Mouse (Mus musculus) CH12.LX (cell line): ENCODE results near the gene Snupn. TPM values are rescaled to one million over a fixed set of nuclear protein-coding genes. Genes with fewer than 3 reads are reported as not detected.

ENCODE experiments used
- DNase-seq: peaks from one replicate; pipeline ENCODE4 v3.0.0-alpha.2; 2013; ENCODE audit errors: extremely low read depth
- H3K27ac ChIP-seq: 2 replicates; pipeline ENCODE4 v1.5.1; 2012; ENCODE audit warnings: low read depth, mild to moderate bottlenecking, control low read depth, moderate library complexity; ENCODE audit not compliant: insufficient read depth
- H3K27me3 ChIP-seq: replicated peaks from 2 replicates; pipeline ENCODE3; 2012; ENCODE audit warnings: inconsistent platforms
- H3K36me3 ChIP-seq, 2 experiments: replicated peaks in 1 of 2; 2 replicates each; pipeline versions ENCODE3 to v1.6.1; 2012; ENCODE audit warnings: inconsistent platforms in 1 of 2, low read length in 1 of 2, mild to moderate bottlenecking in 1 of 2, mixed read lengths in 1 of 2, moderate library complexity in 1 of 2; ENCODE audit not compliant: control insufficient read depth in 1 of 2, insufficient read depth in 1 of 2
- H3K4me1 ChIP-seq, 2 experiments: 2 replicates each; pipeline ENCODE4 v1.6.1; 2012; ENCODE audit warnings: inconsistent platforms in 1 of 2, moderate library complexity in 1 of 2; ENCODE audit not compliant: insufficient read depth in 2 of 2, control insufficient read depth in 1 of 2
- H3K4me2 ChIP-seq: 2 replicates; pipeline ENCODE4 v1.6.1; 2012; ENCODE audit warnings: low read depth, mild to moderate bottlenecking, control low read depth; ENCODE audit not compliant: poor library complexity, insufficient read depth, severe bottlenecking
- H3K4me3 ChIP-seq, 3 experiments: fragments of 150-350 bp in 1 of 3; sonication (generic) in 1 of 3; replicated peaks in 1 of 3; 2 replicates each; pipeline versions ENCODE3 to v1.5.1; 2011 to 2012; ENCODE audit warnings: low read depth in 2 of 3, low read length in 2 of 3, mild to moderate bottlenecking in 2 of 3, moderate library complexity in 2 of 3, control low read depth in 1 of 3, improper control_type of control experiment in 1 of 3, inconsistent platforms in 1 of 3, mixed read lengths in 1 of 3; ENCODE audit not compliant: poor library complexity in 1 of 3
- H3K79me2 ChIP-seq: replicated peaks from 2 replicates; pipeline ENCODE4 v1.6.1; 2012; ENCODE audit warnings: mild to moderate bottlenecking, moderate library complexity; ENCODE audit not compliant: control insufficient read depth, poor library complexity, insufficient read depth, severe bottlenecking; ENCODE audit errors: extremely low read depth
- H3K9ac ChIP-seq: 2 replicates; pipeline ENCODE4 v1.6.1; 2012; ENCODE audit warnings: low read depth, mild to moderate bottlenecking, control low read depth, moderate library complexity; ENCODE audit not compliant: insufficient read depth
- H3K9me3 ChIP-seq: replicated peaks from 2 replicates; pipeline ENCODE3; 2012; ENCODE audit warnings: low read length, inconsistent platforms, mixed read lengths
- BHLHE40 ChIP-seq: IDR thresholded peaks from 2 replicates; pipeline ENCODE4 v1.6.1; 2011; ENCODE audit warnings: mild to moderate bottlenecking, low read depth, low read length, improper control_type of control experiment
- CHD1 ChIP-seq: IDR thresholded peaks from 2 replicates; pipeline ENCODE4 v1.6.1; 2012; ENCODE audit warnings: low read depth, low read length, improper control_type of control experiment, inconsistent platforms
- CHD2 ChIP-seq: IDR thresholded peaks from 2 replicates; pipeline ENCODE4 v1.6.1; 2011; ENCODE audit warnings: low read length, improper control_type of control experiment
- CTCF ChIP-seq, 2 experiments: IDR thresholded peaks in 1 of 2; conservative IDR thresholded peaks in 1 of 2; 2 replicates each; pipeline ENCODE4 v1.5.1; 2011 to 2012; ENCODE audit warnings: low read depth in 2 of 2, low read length in 2 of 2, improper control_type of control experiment in 1 of 2, inconsistent platforms in 1 of 2, mild to moderate bottlenecking in 1 of 2, moderate library complexity in 1 of 2
- E2F4 ChIP-seq: IDR thresholded peaks from 2 replicates; pipeline ENCODE4 v1.6.1; 2011; ENCODE audit warnings: low read depth, low read length, improper control_type of control experiment; ENCODE audit not compliant: insufficient replicate concordance
- ELF1 ChIP-seq: IDR thresholded peaks from 2 replicates; pipeline ENCODE4 v1.6.1; 2014; ENCODE audit warnings: low read depth, mild to moderate bottlenecking, inconsistent platforms, low read length, improper control_type of control experiment
- EP300 ChIP-seq: IDR thresholded peaks from 2 replicates; pipeline ENCODE4 v1.6.1; 2011; ENCODE audit warnings: low read length, improper control_type of control experiment
- ETS1 ChIP-seq: conservative IDR thresholded peaks from 2 replicates; pipeline ENCODE4 v1.6.1; 2012; ENCODE audit warnings: low read depth, mild to moderate bottlenecking, inconsistent platforms, low read length, improper control_type of control experiment, moderate library complexity
- GABPA ChIP-seq: IDR thresholded peaks from 2 replicates; pipeline ENCODE4 v1.6.1; 2012; ENCODE audit warnings: low read depth, low read length, improper control_type of control experiment, inconsistent platforms; ENCODE audit not compliant: insufficient replicate concordance
- HCFC1 ChIP-seq: IDR thresholded peaks from 2 replicates; pipeline ENCODE4 v1.6.1; 2012; ENCODE audit warnings: low read depth, mild to moderate bottlenecking, inconsistent platforms, low read length, improper control_type of control experiment
- IRF4 ChIP-seq: IDR thresholded peaks from 2 replicates; pipeline ENCODE4 v1.6.1; 2014; ENCODE audit warnings: low read depth, mild to moderate bottlenecking, inconsistent platforms, low read length, improper control_type of control experiment
- JUN ChIP-seq: IDR thresholded peaks from 2 replicates; pipeline ENCODE4 v1.6.1; 2011; ENCODE audit warnings: low read depth, mild to moderate bottlenecking, low read length, improper control_type of control experiment, moderate library complexity; ENCODE audit not compliant: insufficient read depth
- JUND ChIP-seq: conservative IDR thresholded peaks from 2 replicates; pipeline ENCODE4 v1.6.1; 2011; ENCODE audit warnings: low read depth, low read length, improper control_type of control experiment
- KAT2A ChIP-seq: IDR thresholded peaks from 2 replicates; pipeline ENCODE4 v1.6.1; 2012; ENCODE audit warnings: low read length, improper control_type of control experiment, inconsistent platforms; ENCODE audit not compliant: insufficient replicate concordance
- MAFK ChIP-seq: IDR thresholded peaks from 2 replicates; pipeline ENCODE4 v1.6.1; 2011; ENCODE audit warnings: low read length, improper control_type of control experiment; ENCODE audit not compliant: insufficient replicate concordance
- MAX ChIP-seq: IDR thresholded peaks from 2 replicates; pipeline ENCODE4 v1.6.1; 2011; ENCODE audit warnings: low read length, improper control_type of control experiment
- MAZ ChIP-seq: IDR thresholded peaks from 2 replicates; pipeline ENCODE4 v1.6.1; 2012; ENCODE audit warnings: low read depth, mild to moderate bottlenecking, inconsistent platforms, low read length, improper control_type of control experiment, moderate library complexity
- MEF2A ChIP-seq: IDR thresholded peaks from 2 replicates; pipeline ENCODE4 v1.6.1; 2014; ENCODE audit warnings: low read depth, mild to moderate bottlenecking, inconsistent platforms, low read length, improper control_type of control experiment, borderline replicate concordance
- MXI1 ChIP-seq: IDR thresholded peaks from 2 replicates; pipeline ENCODE4 v1.6.1; 2011; ENCODE audit warnings: mild to moderate bottlenecking, low read depth, low read length, improper control_type of control experiment
- MYC ChIP-seq: IDR thresholded peaks from 2 replicates; pipeline ENCODE4 v1.6.1; 2011; ENCODE audit warnings: low read depth, mild to moderate bottlenecking, improper control_type of control experiment, low read length
- NELFE ChIP-seq: IDR thresholded peaks from 2 replicates; pipeline ENCODE4 v1.6.1; 2011; ENCODE audit warnings: low read depth, low read length, improper control_type of control experiment
- NRF1 ChIP-seq: IDR thresholded peaks from 2 replicates; pipeline ENCODE4 v1.6.1; 2014; ENCODE audit warnings: low read depth, mild to moderate bottlenecking, inconsistent platforms, low read length, improper control_type of control experiment, moderate library complexity
- PAX5 ChIP-seq: IDR thresholded peaks from 2 replicates; pipeline ENCODE4 v1.6.1; 2012; ENCODE audit warnings: low read length, inconsistent platforms, mixed read lengths
- POLR2A ChIP-seq: IDR thresholded peaks from 2 replicates; pipeline ENCODE4 v1.6.1; 2011; ENCODE audit warnings: low read depth, mild to moderate bottlenecking, improper control_type of control experiment, low read length
- POLR2AphosphoS2 ChIP-seq: IDR thresholded peaks from 2 replicates; pipeline ENCODE4 v1.6.1; 2011; ENCODE audit warnings: low read depth, low read length, improper control_type of control experiment
- RAD21 ChIP-seq: IDR thresholded peaks from 2 replicates; pipeline ENCODE4 v1.6.1; 2011; ENCODE audit warnings: low read depth, mild to moderate bottlenecking, low read length, improper control_type of control experiment, moderate library complexity
- RCOR1 ChIP-seq: conservative IDR thresholded peaks from 2 replicates; pipeline ENCODE4 v1.6.1; 2012; ENCODE audit warnings: low read depth, mild to moderate bottlenecking, inconsistent platforms, low read length, improper control_type of control experiment
- SIN3A ChIP-seq: IDR thresholded peaks from 2 replicates; pipeline ENCODE4 v1.6.1; 2012; ENCODE audit warnings: low read length, improper control_type of control experiment, inconsistent platforms
- SMC3 ChIP-seq: IDR thresholded peaks from 2 replicates; pipeline ENCODE4 v1.6.1; 2011; ENCODE audit warnings: low read depth, low read length, improper control_type of control experiment
- TBP ChIP-seq: conservative IDR thresholded peaks from 2 replicates; pipeline ENCODE4 v1.6.1; 2011; ENCODE audit warnings: low read depth, low read length, improper control_type of control experiment
- TCF12 ChIP-seq: IDR thresholded peaks from 2 replicates; pipeline ENCODE4 v1.6.1; 2014; ENCODE audit warnings: low read depth, mild to moderate bottlenecking, inconsistent platforms, low read length, improper control_type of control experiment
- UBTF ChIP-seq: IDR thresholded peaks from 2 replicates; pipeline ENCODE4 v1.6.1; 2012; ENCODE audit warnings: low read depth, mild to moderate bottlenecking, inconsistent platforms, low read length, improper control_type of control experiment, moderate library complexity
- USF1 ChIP-seq: IDR thresholded peaks from 2 replicates; pipeline ENCODE4 v1.6.1; 2014; ENCODE audit warnings: low read depth, mild to moderate bottlenecking, inconsistent platforms, low read length, improper control_type of control experiment
- USF2 ChIP-seq: conservative IDR thresholded peaks from 2 replicates; pipeline ENCODE4 v1.6.1; 2011; ENCODE audit warnings: low read depth, low read length, improper control_type of control experiment
- ZC3H11A ChIP-seq: IDR thresholded peaks from 2 replicates; pipeline ENCODE4 v1.6.1; 2012; ENCODE audit warnings: low read depth, mild to moderate bottlenecking, inconsistent platforms, low read length, improper control_type of control experiment
- ZKSCAN1 ChIP-seq: IDR thresholded peaks from 2 replicates; pipeline ENCODE4 v1.6.1; 2012; ENCODE audit warnings: low read depth, inconsistent platforms, low read length, improper control_type of control experiment, borderline replicate concordance
- ZMIZ1 ChIP-seq: IDR thresholded peaks from 2 replicates; pipeline ENCODE4 v1.6.1; 2012; ENCODE audit warnings: low read depth, mild to moderate bottlenecking, inconsistent platforms, low read length, improper control_type of control experiment
- ZNF384 ChIP-seq: IDR thresholded peaks from 2 replicates; pipeline ENCODE4 v1.6.1; 2012; ENCODE audit warnings: low read depth, low read length, improper control_type of control experiment, inconsistent platforms
- dilution Hi-C: fragments of 300-500 bp; cut with MboI; formaldehyde crosslinking; loops from 2 replicates; pipeline ENCODE4 v1.14.3; 2020; ENCODE audit warnings: low sequenced_read_pairs; ENCODE audit not compliant: extremely low pct_unique_long_range_greater_than_20kb, extremely low pct_ligation_motif_present
- in situ Hi-C: fragments of 300-500 bp; cut with MboI; formaldehyde crosslinking; loops from 3 replicates; pipeline ENCODE4 v1.14.3; 2019; ENCODE audit warnings: low sequenced_read_pairs, low pct_ligation_motif_present, low pct_unique_long_range_greater_than_20kb, mixed read lengths
- polyA plus RNA-seq: library from polyadenylated mRNA; unstranded; fragments of >175 nt; gene quantifications from 2 replicates; pipeline ENCODE4 v1.2.1, GENCODE M21; 2012; ENCODE audit warnings: low read depth; ENCODE audit not compliant: insufficient read length
- total RNA-seq, 2 experiments: library from RNA; depleted of rRNA; stranded (reverse); fragments of 300-350 nt in 1 of 2; fragments of >200 nt in 1 of 2; gene quantifications; 2 replicates each; pipeline ENCODE4 v1.2.3; 2012 to 2014

Snupn gene
- total and polyA plus RNA-seq, 3 experiments: 18.3 to 25.1 (median 21.2) TPM

GRCm38 (mm10) chr9:56928041-56928811 lies 22.5 kb upstream of the Snupn start, which contains the start of gene Snx33:
TSS of gene Snx33 (minus strand) at chr9:56928371.
- Histone ChIP-seq H3K79me2 (no peaks in the 10 kb centered on the region), H3K4me3 (peak within 1 kb of the TSS; percentile 66 to 79 (median 77)), H3K27ac (no peak within 1 kb of the TSS), H3K4me1 (peaks cover 17 to 34% of the 10 kb centered on the region in 2 experiments), H3K4me2 (peak within 1 kb of the TSS; percentile 68), H3K9ac (peak within 1 kb of the TSS; percentile 87), H3K9me3 (no peaks in the 10 kb centered on the region), H3K36me3 (peaks cover 0 to 29% of the 10 kb centered on the region in 2 experiments)
- in situ Hi-C loops (no loop called here), dilution Hi-C loops (no loop called here)
- DNase-seq: peak; percentile 63
- TF ChIP-seq ELF1 (peak; percentile 69), RCOR1 (no peak), MAZ (no peak; the same call in 1 of the 2 replicates), MEF2A (peak; percentile 4; the same call in 1 of the 2 replicates), PAX5 (no peak), TCF12 (0 out of 2 replicates have a peak, but pooled peaks have one; percentile 26), IRF4 (no peak), USF1 (no peak), TBP (0 out of 2 replicates have a peak, but pooled peaks have one; percentile 31), E2F4 (0 out of 2 replicates have a peak, but pooled peaks have one; percentile 23), GABPA (no peak), KAT2A (no peak), RAD21 (peak; percentile 52), SMC3 (peak; percentile 23; the same call in 1 of the 2 replicates), ZC3H11A (no peak), ETS1 (no peak), USF2 (no peak), JUN (no peak), CHD2 (0 out of 2 replicates have a peak, but pooled peaks have one; percentile 22), JUND (no peak), CHD1 (no peak), ZKSCAN1 (no peak), MYC (0 out of 2 replicates have a peak, but pooled peaks have one; percentile 32), HCFC1 (no peak), MAFK (no peak), CTCF (conservative IDR thresholded peaks at IDR 0.05 in 1 of 2, IDR thresholded peaks at IDR 0.05 in 1 of 2; ENCODE audit: low read depth in 2 of 2, low read length in 2 of 2) (peak in 1 of 2 experiments; percentile 70; a peak in 2 of 4 replicates), NELFE (peak; percentile 54), MAX (peak; percentile 31; the same call in 1 of the 2 replicates), NRF1 (no peak), SIN3A (no peak), ZMIZ1 (no peak), EP300 (0 out of 2 replicates have a peak, but pooled peaks have one; percentile 21), POLR2AphosphoS2 (no peak), UBTF (peak; percentile 84), BHLHE40 (peak; percentile 14; the same call in 1 of the 2 replicates), MXI1 (0 out of 2 replicates have a peak, but pooled peaks have one; percentile 24), ZNF384 (no peak), POLR2A (peak; percentile 67)
- TF ChIP-seq, all 38 proteins: peak for 17
- H3K27me3 ChIP-seq: peaks cover 28% of the 10 kb centered on the region
